11 mouse cellular contexts compared by ENCODE assay signal in the genomic region with DNA sequence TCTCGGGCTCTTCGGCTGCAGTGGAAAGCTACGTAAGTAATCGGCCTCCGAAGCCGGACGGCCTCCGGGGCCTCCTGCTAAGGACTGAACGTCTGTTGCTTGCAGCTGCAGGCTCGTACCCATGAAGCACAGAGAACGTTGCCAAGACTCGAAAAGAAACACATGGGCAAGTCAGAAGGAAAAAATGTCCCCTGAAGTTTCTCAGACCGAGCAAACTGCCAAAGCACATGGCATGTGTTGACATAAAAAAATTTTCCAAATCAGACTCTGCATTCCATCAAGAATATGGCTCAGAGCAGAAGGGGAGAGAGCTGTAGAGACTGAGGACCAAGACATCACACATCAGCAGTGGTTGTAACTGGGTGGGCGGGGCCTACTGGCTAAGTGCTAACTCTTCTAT. TPM values are rescaled to one million over a fixed set of nuclear protein-coding genes. Genes with fewer than 3 reads are reported as not detected.
DNase-seq lines count a peak whose midpoint lies in the region; ATAC-seq and TF ChIP-seq lines count a peak whose summit lies in the region.
"Had no signal": no experiment of that assay in that cellular context is flagged by ENCODE, and none has a peak within 500 bp of the region (broad histone marks: within the 10 kb centered on the region; RNA-seq: fewer than 3 reads in every experiment).

No protein-coding gene starts in this region.

- in situ Hi-C loops in CH12.LX (cut with MboI; ENCODE audit: low pct_ligation_motif_present, low pct_unique_long_range_greater_than_20kb, low sequenced_read_pairs), result no loop called here

- no peaks in the 10 kb centered on the region for H3K27me3 ChIP-seq in heart, embryonic 12.5 days (replicated peaks)
- H3K27me3 ChIP-seq in CH12.LX (replicated peaks), result no peaks in the 10 kb centered on the region
- H3K27me3 ChIP-seq in lung, embryonic 16.5 days (ENCODE audit: control insufficient read depth, insufficient read depth, low read depth, low read length), result no peaks in the 10 kb centered on the region

- H3K9ac ChIP-seq in heart, embryonic 12.5 days, result no peak overlapping the region
- H3K9ac ChIP-seq in CH12.LX (ENCODE audit: insufficient read depth, low read depth), result no peak overlapping the region
- H3K9ac ChIP-seq in lung, embryonic 16.5 days (ENCODE audit: low read length), result no peak overlapping the region
- H3K9ac ChIP-seq: liver, embryonic 13.5 days had no signal

- TF ChIP-seq EP300 in CH12.LX (IDR thresholded peaks at IDR 0.05; ENCODE audit: low read length), result no peak

- no peak overlapping the region for H3K4me2 ChIP-seq in heart, embryonic 12.5 days
- peak overlapping the region; percentile 91 for H3K4me2 ChIP-seq in CH12.LX (ENCODE audit: insufficient read depth, low read depth, poor library complexity, severe bottlenecking)
- no peak overlapping the region for H3K4me2 ChIP-seq in lung, embryonic 16.5 days (ENCODE audit: low read depth, low read length)
- H3K4me2 ChIP-seq: liver, embryonic 13.5 days had no signal

- DNase-seq in heart, adult 18-20 months, result peak; percentile 60 to 75
- DNase-seq in CH12.LX (ENCODE audit: extremely low read depth), result no peak
- peak; percentile 96 for DNase-seq in fibroblast of lung, adult 2 months (ENCODE audit: low read depth)
- no peak for DNase-seq in urinary bladder, postnatal 14 days (ENCODE audit: low spot score)
- DNase-seq in cerebellum, postnatal 4 days (ENCODE audit: low spot score in 2 of 2), result no peak
- DNase-seq: cerebellum, adult 18-20 months; liver, embryonic 13.5 days had no signal

- dilution Hi-C loops in CH12.LX (cut with MboI; ENCODE audit: extremely low pct_ligation_motif_present, extremely low pct_unique_long_range_greater_than_20kb, low sequenced_read_pairs), result no loop called here

- TF ChIP-seq POLR2A in CH12.LX (IDR thresholded peaks at IDR 0.05; ENCODE audit: low read depth, low read length), result peak; percentile 31

- TF ChIP-seq CTCF in CH12.LX (conservative IDR thresholded peaks at IDR 0.05 in 1 of 2, IDR thresholded peaks at IDR 0.05 in 1 of 2; ENCODE audit: low read depth in 2 of 2, low read length in 2 of 2), result no peak

- TF ChIP-seq RAD21 in CH12.LX (IDR thresholded peaks at IDR 0.05; ENCODE audit: low read depth, low read length), result no peak

- 63% methylated on average over 14 of the region's 14 CpGs for WGBS in heart, embryonic 12.5 days
- 54% methylated on average over 14 of the region's 14 CpGs for WGBS in lung, embryonic 16.5 days

- no peak for ATAC-seq in heart, embryonic 12.5 days (ENCODE audit: insufficient number of reproducible peaks, low FRiP score)
- peak; percentile 72 for ATAC-seq in lung, embryonic 16.5 days (ENCODE audit: low read depth)
- ATAC-seq in erythroblast, adult 5-6 weeks (replicated peaks; ENCODE audit: low FRiP score, poor library complexity, severe bottlenecking), result no peak
- ATAC-seq: hindbrain, embryonic 16.5 days had no signal

- H3K36me3 ChIP-seq in heart, embryonic 12.5 days, result no peaks in the 10 kb centered on the region
- no peaks in the 10 kb centered on the region for H3K36me3 ChIP-seq in CH12.LX (replicated peaks in 1 of 2; ENCODE audit: control insufficient read depth in 1 of 2, insufficient read depth in 1 of 2, low read length in 1 of 2)
- no peaks in the 10 kb centered on the region for H3K36me3 ChIP-seq in lung, embryonic 16.5 days (ENCODE audit: control insufficient read depth, insufficient read depth, low read length)
- H3K36me3 ChIP-seq: liver, embryonic 13.5 days had no signal

- peaks cover 10% of the 10 kb centered on the region; the same call in 1 of the 2 replicates for H3K4me1 ChIP-seq in heart, embryonic 12.5 days (replicated peaks)
- H3K4me1 ChIP-seq in CH12.LX (ENCODE audit: control insufficient read depth in 1 of 2, insufficient read depth in 2 of 2), result peaks cover 8 to 33% of the 10 kb centered on the region in 2 experiments
- peaks cover 16% of the 10 kb centered on the region for H3K4me1 ChIP-seq in lung, embryonic 16.5 days (replicated peaks; ENCODE audit: control insufficient read depth, insufficient read depth, low read length)

- H3K9me3 ChIP-seq in heart, embryonic 12.5 days (replicated peaks), result no peaks in the 10 kb centered on the region
- H3K9me3 ChIP-seq in CH12.LX (replicated peaks; ENCODE audit: low read length), result no peaks in the 10 kb centered on the region
- no peaks in the 10 kb centered on the region for H3K9me3 ChIP-seq in lung, embryonic 16.5 days (ENCODE audit: control insufficient read depth, low read length)
- H3K9me3 ChIP-seq: liver, embryonic 13.5 days had no signal

- no peaks in the 10 kb centered on the region for H3K79me2 ChIP-seq in CH12.LX (replicated peaks; ENCODE audit: control insufficient read depth, extremely low read depth, insufficient read depth, poor library complexity, severe bottlenecking)

- no peak overlapping the region for H3K27ac ChIP-seq in heart, embryonic 12.5 days (ENCODE audit: poor library complexity, severe bottlenecking)
- H3K27ac ChIP-seq in CH12.LX (ENCODE audit: insufficient read depth, low read depth), result no peak overlapping the region
- H3K27ac ChIP-seq in lung, embryonic 16.5 days (ENCODE audit: low read length), result peak overlapping the region; percentile 78
- H3K27ac ChIP-seq: liver, embryonic 13.5 days had no signal

- no peak overlapping the region for H3K4me3 ChIP-seq in heart, embryonic 12.5 days
- H3K4me3 ChIP-seq in CH12.LX (replicated peaks in 1 of 3; ENCODE audit: low read depth in 2 of 3, low read length in 2 of 3, poor library complexity in 1 of 3), result no peak overlapping the region
- H3K4me3 ChIP-seq in lung, embryonic 16.5 days (ENCODE audit: low read length), result no peak overlapping the region
- H3K4me3 ChIP-seq: liver, embryonic 13.5 days had no signal

TF ChIP-seq in CH12.LX, 34 proteins besides CTCF, POLR2A, EP300 and RAD21:
- TF ChIP-seq MXI1 (IDR thresholded peaks at IDR 0.05; ENCODE audit: low read depth, low read length) (no peak; the same call in 1 of the 2 replicates), MAX (IDR thresholded peaks at IDR 0.05; ENCODE audit: low read length) (peak; percentile 69), ZMIZ1 (IDR thresholded peaks at IDR 0.05; ENCODE audit: low read depth, low read length) (peak; percentile 59; the same call in 1 of the 2 replicates), TBP (conservative IDR thresholded peaks at IDR 0.05; ENCODE audit: low read depth, low read length) (0 out of 2 replicates have a peak, but pooled peaks have one; percentile 49), PAX5 (IDR thresholded peaks at IDR 0.05; ENCODE audit: low read length) (no peak), USF2 (conservative IDR thresholded peaks at IDR 0.05; ENCODE audit: low read depth, low read length) (no peak), IRF4 (IDR thresholded peaks at IDR 0.05; ENCODE audit: low read depth, low read length) (no peak), JUND (conservative IDR thresholded peaks at IDR 0.05; ENCODE audit: low read depth, low read length) (no peak), ZKSCAN1 (IDR thresholded peaks at IDR 0.05; ENCODE audit: borderline replicate concordance, low read depth, low read length) (no peak), E2F4 (IDR thresholded peaks at IDR 0.05; ENCODE audit: insufficient replicate concordance, low read depth, low read length) (no peak), ZNF384 (IDR thresholded peaks at IDR 0.05; ENCODE audit: low read depth, low read length) (no peak)

RNA-seq across cellular contexts. Expression of a gene that starts 6.8 kb away (rescaled TPM):
- 10 to 100 TPM; 59.0 to 63.6 TPM for total RNA-seq in heart, adult 18-20 months (2021)
- polyA plus RNA-seq in heart, embryonic 12.5 days (2016; fragmentation: Nextera tagmentation; extraction: Ambion mirVana), result 17.8 and 19.1 TPM in 2 replicates
- total RNA-seq in CH12.LX (2012; rRNA removed), result 45.3 and 68.2 TPM in 2 replicates
- 16.2 and 16.4 TPM in 2 replicates for total RNA-seq in CH12.LX (2014; rRNA removed)
- polyA plus RNA-seq in CH12.LX (2012; ENCODE audit: insufficient read length, low read depth), result 78.7 and 89.1 TPM in 2 replicates
- 10.2 and 15.2 TPM in 2 replicates for polyA plus RNA-seq in lung, embryonic 16.5 days (2015; fragmentation: Nextera tagmentation; extraction: Ambion mirVana)
- total RNA-seq in erythroblast, adult 5-6 weeks (2015; ENCODE audit: low replicate concordance), result 2.5 and 8.6 TPM in 2 replicates
- total RNA-seq in erythroblast, adult 5-6 weeks (2017; ENCODE audit: low replicate concordance), result 3.8 and 4.2 TPM in 2 replicates

Comparison
In these comparisons a context has a peak if more than half of its experiments do, and no peak if none do; other contexts are left out.
1. DNase-seq: peak in heart, adult 18-20 months (2 of 2) and fibroblast of lung, adult 2 months (single experiment); none in CH12.LX (single experiment), urinary bladder, postnatal 14 days (single experiment) and cerebellum, postnatal 4 days (0 of 2).